Mouse (Mus musculus) kidney, embryonic 16.5 days (tissue): ENCODE data around the gene Cd109. TPM values are rescaled to one million over a fixed set of nuclear protein-coding genes. Genes with fewer than 3 reads are reported as not detected.

Source experiments
- ATAC-seq: fragments of 200-750 bp; cut with Nextera tagmentation; 2 replicates; pipeline ENCODE4 v1.8.0; 2017; ENCODE audit warnings: moderate TSS enrichment; ENCODE audit not compliant: low FRiP score, low TSS enrichment
- H3K27ac ChIP-seq: fragments of 300-500 bp; sonication (generic); 2 replicates; pipeline ENCODE4 v1.5.1; 2014; ENCODE audit warnings: low read length
- H3K27me3 ChIP-seq: fragments of 300-500 bp; sonication (generic); 2 replicates; pipeline ENCODE4 v1.6.1; 2014; ENCODE audit warnings: low read length, control low read depth, mixed read lengths; ENCODE audit not compliant: insufficient read depth
- H3K36me3 ChIP-seq: fragments of 300-500 bp; sonication (generic); 2 replicates; pipeline ENCODE4 v1.6.1; 2014; ENCODE audit warnings: low read length, control low read depth, mixed read lengths; ENCODE audit not compliant: insufficient read depth
- H3K4me1 ChIP-seq: fragments of 300-500 bp; sonication (generic); 2 replicates; pipeline ENCODE4 v1.6.1; 2014; ENCODE audit warnings: low read length, control low read depth, mixed read lengths; ENCODE audit not compliant: insufficient read depth
- H3K4me2 ChIP-seq: fragments of 300-500 bp; sonication (generic); replicated peaks from 2 replicates; pipeline ENCODE4 v1.6.1; 2014; ENCODE audit warnings: low read depth, low read length
- H3K4me3 ChIP-seq: fragments of 300-500 bp; sonication (generic); 2 replicates; pipeline ENCODE4 v1.5.1; 2014; ENCODE audit warnings: mild to moderate bottlenecking, low read length
- H3K9ac ChIP-seq: fragments of 300-500 bp; sonication (generic); replicated peaks from 2 replicates; pipeline ENCODE4 v1.6.1; 2014; ENCODE audit warnings: low read length
- H3K9me3 ChIP-seq: fragments of 300-500 bp; sonication (generic); 2 replicates; pipeline ENCODE4 v1.6.1; 2016; ENCODE audit warnings: low read length, control low read depth
- WGBS: fragments of 180-500 bp; shearing (Covaris S2); extraction: QIAGEN DNeasy Blood & Tissue Kit; methylation state at CpG from one replicate; pipeline ENCODE4 v1.1.7; 2014; 5-methylcytosine and 5-hydroxymethylcytosine counted together
- polyA plus RNA-seq: library from polyadenylated mRNA; unstranded; fragments of >200 nt; fragmentation: Nextera tagmentation; extraction: Ambion mirVana; gene quantifications from 2 replicates; pipeline ENCODE4 v1.2.1, GENCODE M21; 2015

The Cd109 gene
- polyA plus RNA-seq, 1 experiment from 2014 or later, result 6.1 TPM

- Histone ChIP-seq H3K4me2 (no peak overlapping the region), H3K9ac (no peak overlapping the region), H3K36me3 (no peaks in the 10 kb centered on the region), H3K4me3 (no peak overlapping the region), H3K4me1 (no peaks in the 10 kb centered on the region), H3K9me3 (no peaks in the 10 kb centered on the region), H3K27ac (no peak overlapping the region), H3K27me3 (no peaks in the 10 kb centered on the region)
- no peak for ATAC-seq
- WGBS, result 89% methylated on average over 3 of the region's 3 CpGs
These were observed 20.1 kb upstream of the Cd109 start for GRCm38 (mm10) chr9:78595257-78595656.

GRCm38 (mm10) chr9:78595769-78596555 is 19.4 kb upstream of the Cd109 start:
- WGBS, result 87% methylated on average over 18 of the region's 18 CpGs
- Histone ChIP-seq H3K27ac (no peak overlapping the region), H3K9me3 (no peaks in the 10 kb centered on the region), H3K9ac (no peak overlapping the region), H3K4me3 (no peak overlapping the region), H3K4me1 (no peaks in the 10 kb centered on the region), H3K4me2 (no peak overlapping the region), H3K36me3 (no peaks in the 10 kb centered on the region), H3K27me3 (no peaks in the 10 kb centered on the region)
- ATAC-seq, result no peak

- WGBS, result 4% methylated on average over 5 of the region's 5 CpGs
- no peaks in the 10 kb centered on the region for H3K27me3 ChIP-seq
- H3K4me1 ChIP-seq, result no peaks in the 10 kb centered on the region
- H3K9me3 ChIP-seq, result no peaks in the 10 kb centered on the region
- no peak for ATAC-seq
- no peak overlapping the region for H3K4me3 ChIP-seq
- H3K27ac ChIP-seq, result no peak overlapping the region
- no peak overlapping the region for H3K9ac ChIP-seq
- H3K36me3 ChIP-seq, result no peaks in the 10 kb centered on the region
- H3K4me2 ChIP-seq, result no peak overlapping the region
These were observed 18.5 kb upstream of the Cd109 start for GRCm38 (mm10) chr9:78596834-78597233.

- WGBS, result 46% methylated on average over 5 of the region's 5 CpGs
- H3K4me1 ChIP-seq, result no peaks in the 10 kb centered on the region
- H3K27ac ChIP-seq, result no peak overlapping the region
- ATAC-seq, result no peak
- H3K36me3 ChIP-seq, result no peaks in the 10 kb centered on the region
- H3K4me3 ChIP-seq, result no peak overlapping the region
- no peak overlapping the region for H3K4me2 ChIP-seq
- no peaks in the 10 kb centered on the region for H3K9me3 ChIP-seq
- no peaks in the 10 kb centered on the region for H3K27me3 ChIP-seq
- no peak overlapping the region for H3K9ac ChIP-seq
These were observed 15.4 kb upstream of the Cd109 start for GRCm38 (mm10) chr9:78599927-78600326.

GRCm38 (mm10) chr9:78601046-78601730 is 14.2 kb upstream of the Cd109 start:
- Histone ChIP-seq H3K4me1 (no peaks in the 10 kb centered on the region), H3K27me3 (no peaks in the 10 kb centered on the region), H3K36me3 (no peaks in the 10 kb centered on the region), H3K4me2 (no peak overlapping the region), H3K4me3 (no peak overlapping the region), H3K9ac (no peak overlapping the region), H3K9me3 (no peaks in the 10 kb centered on the region), H3K27ac (no peak overlapping the region)
- ATAC-seq, result no peak
- WGBS, result 51% methylated on average over 4 of the region's 4 CpGs

GRCm38 (mm10) chr9:78614201-78614600 is 1.1 kb upstream of the Cd109 start:
- H3K27me3 ChIP-seq, result peaks cover 6% of the 10 kb centered on the region; the same call in 1 of the 2 replicates
- H3K4me3 ChIP-seq, result no peak overlapping the region
- 38% methylated on average over 6 of the region's 6 CpGs for WGBS
- H3K4me2 ChIP-seq, result no peak overlapping the region
- no peaks in the 10 kb centered on the region for H3K36me3 ChIP-seq
- H3K27ac ChIP-seq, result no peak overlapping the region
- H3K9ac ChIP-seq, result no peak overlapping the region
- ATAC-seq, result peak; percentile 21; the same call in 1 of the 2 replicates
- H3K4me1 ChIP-seq, result 0 out of 2 replicates have a peak, but pooled peaks cover 9% of the 10 kb centered on the region
- no peaks in the 10 kb centered on the region for H3K9me3 ChIP-seq

GRCm38 (mm10) chr9:78619285-78619684 is 3.9 kb downstream of the Cd109 start:
- H3K4me1 ChIP-seq, result 0 out of 2 replicates have a peak, but pooled peaks cover 9% of the 10 kb centered on the region
- peak; percentile 60 for ATAC-seq
- H3K9ac ChIP-seq, result no peak overlapping the region
- no peak overlapping the region for H3K4me3 ChIP-seq
- peaks cover 2% of the 10 kb centered on the region; the same call in 1 of the 2 replicates for H3K27me3 ChIP-seq
- peak overlapping the region; percentile 67; the same call in 1 of the 2 replicates for H3K27ac ChIP-seq
- H3K36me3 ChIP-seq, result no peaks in the 10 kb centered on the region
- whole genome bisulfite sequencing, result 72% methylated on average over 9 of the region's 9 CpGs
- no peaks in the 10 kb centered on the region for H3K9me3 ChIP-seq
- H3K4me2 ChIP-seq, result no peak overlapping the region

GRCm38 (mm10) chr9:78623301-78623747 is 8.0 kb downstream of the Cd109 start:
- Histone ChIP-seq H3K27ac (no peak overlapping the region), H3K9ac (no peak overlapping the region), H3K4me1 (no peaks in the 10 kb centered on the region), H3K27me3 (no peaks in the 10 kb centered on the region), H3K9me3 (no peaks in the 10 kb centered on the region), H3K4me3 (no peak overlapping the region), H3K4me2 (no peak overlapping the region), H3K36me3 (no peaks in the 10 kb centered on the region)
- no peak for ATAC-seq
- WGBS, result 81% methylated on average over 10 of the region's 10 CpGs

- Histone ChIP-seq H3K4me2 (peak overlapping the region; percentile 28), H3K36me3 (no peaks in the 10 kb centered on the region), H3K27me3 (no peaks in the 10 kb centered on the region), H3K9ac (no peak overlapping the region), H3K4me1 (0 out of 2 replicates have a peak, but pooled peaks cover 6% of the 10 kb centered on the region), H3K27ac (no peak overlapping the region), H3K4me3 (no peak overlapping the region; the same call in 1 of the 2 replicates), H3K9me3 (no peaks in the 10 kb centered on the region)
- 44% methylated on average over 6 of the region's 6 CpGs for WGBS
- ATAC-seq, result peak; percentile 71; the same call in 1 of the 2 replicates
These were observed 14.6 kb downstream of the Cd109 start for GRCm38 (mm10) chr9:78629991-78630390.
